Mouse (Mus musculus) heart, embryonic 16.5 days (tissue): ENCODE measurements at regions not wholly inside any gene's neighbourhood (a gene's known extent, or its start where the extent isn't known, plus 50 kb on each side); places are given as distances from the start of the nearest gene placed in this dataset.

Experiments
- ATAC-seq: fragments of 200-750 bp; cut with Nextera tagmentation; replicated peaks from 2 replicates; pipeline ENCODE4 v1.8.0; 2017; ENCODE audit warnings: moderate number of reproducible peaks; ENCODE audit not compliant: insufficient read depth, low FRiP score; ENCODE audit errors: extremely low read depth
- H3K27ac ChIP-seq: fragments of 300-500 bp; sonication (generic); 2 replicates; pipeline ENCODE4 v1.5.1; 2014; ENCODE audit warnings: mild to moderate bottlenecking, low read length, control low read depth, moderate library complexity
- H3K27me3 ChIP-seq: fragments of 300-500 bp; sonication (generic); 2 replicates; pipeline ENCODE4 v1.6.1; 2014; ENCODE audit warnings: low read length, mixed read lengths; ENCODE audit not compliant: control insufficient read depth, insufficient read depth
- H3K36me3 ChIP-seq: fragments of 300-500 bp; sonication (generic); 2 replicates; pipeline ENCODE4 v1.6.1; 2014; ENCODE audit not compliant: control insufficient read depth, insufficient read depth
- H3K4me1 ChIP-seq: fragments of 300-500 bp; sonication (generic); 2 replicates; pipeline ENCODE4 v1.6.1; 2014; ENCODE audit warnings: low read length, mixed read lengths; ENCODE audit not compliant: control insufficient read depth, insufficient read depth
- H3K4me2 ChIP-seq: fragments of 300-500 bp; sonication (generic); 2 replicates; pipeline ENCODE4 v1.6.1; 2014; ENCODE audit warnings: low read depth, mild to moderate bottlenecking, control low read depth, low read length
- H3K4me3 ChIP-seq: fragments of 300-500 bp; sonication (generic); 2 replicates; pipeline ENCODE4 v1.5.1; 2014; ENCODE audit warnings: mild to moderate bottlenecking, control low read depth, low read length
- H3K9ac ChIP-seq: fragments of 300-500 bp; sonication (generic); 2 replicates; pipeline ENCODE4 v1.6.1; 2014; ENCODE audit warnings: low read length, control low read depth
- H3K9me3 ChIP-seq: fragments of 300-500 bp; sonication (generic); replicated peaks from 2 replicates; pipeline ENCODE4 v1.6.1; 2016; ENCODE audit warnings: low read length; ENCODE audit not compliant: control insufficient read depth
- WGBS: fragments of 180-500 bp; shearing (Covaris S2); extraction: QIAGEN DNeasy Blood & Tissue Kit; methylation state at CpG from one replicate; pipeline ENCODE4 v1.1.7; 2014; 5-methylcytosine and 5-hydroxymethylcytosine counted together

DNA sequence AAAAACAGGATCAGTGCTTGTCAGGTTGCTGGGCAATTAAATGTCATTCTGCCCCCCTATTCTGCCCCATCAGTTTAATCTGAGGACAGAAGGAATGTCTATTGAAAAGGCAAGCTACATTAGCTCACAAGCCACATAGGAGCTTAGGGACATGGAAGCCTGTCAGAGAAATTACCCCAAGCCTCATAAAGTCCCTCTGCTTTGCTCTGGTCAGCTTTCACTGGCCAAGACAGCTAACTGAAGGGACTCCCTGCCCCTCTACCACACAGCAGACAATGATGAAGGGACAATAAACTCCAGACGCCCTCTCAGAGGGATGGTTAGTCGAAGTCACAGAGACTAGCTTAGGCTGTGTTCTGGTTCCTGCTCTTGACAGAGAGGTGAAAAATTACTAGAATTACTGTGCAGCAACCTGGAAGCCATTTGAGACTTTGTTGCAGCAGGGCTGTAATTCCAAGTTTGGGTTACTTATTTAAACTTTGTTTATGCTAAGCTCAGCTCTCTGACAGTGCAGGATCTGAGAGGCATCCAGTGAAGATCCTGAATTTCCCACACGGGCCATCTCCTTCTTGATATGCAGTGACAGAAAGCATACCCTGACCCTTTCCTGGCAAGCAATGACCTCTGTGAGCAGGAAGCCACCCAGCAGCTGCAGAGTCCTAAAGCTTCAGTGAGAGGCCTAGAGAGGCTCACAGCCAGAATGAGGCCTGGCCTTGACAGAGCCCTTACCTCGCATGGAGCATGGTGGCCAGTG, 95.2 kb upstream of the Tmtc1 start:
- 0 out of 2 replicates have a peak, but pooled peaks cover 3% of the 10 kb centered on the region for H3K9me3 ChIP-seq
- WGBS, result 53% methylated on average over 4 of the region's 4 CpGs
- no peak for ATAC-seq
- H3K4me1 ChIP-seq, result no peaks in the 10 kb centered on the region; the same call in 1 of the 2 replicates
- no peaks in the 10 kb centered on the region for H3K27me3 ChIP-seq
- no peak overlapping the region for H3K27ac ChIP-seq
- H3K36me3 ChIP-seq, result no peaks in the 10 kb centered on the region
- H3K4me2 ChIP-seq, result no peak overlapping the region
- H3K9ac ChIP-seq, result no peak overlapping the region
- no peak overlapping the region for H3K4me3 ChIP-seq

- H3K9me3 ChIP-seq, result 0 out of 2 replicates have a peak, but pooled peaks cover 3% of the 10 kb centered on the region
- H3K4me3 ChIP-seq, result no peak overlapping the region
- no peaks in the 10 kb centered on the region; the same call in 1 of the 2 replicates for H3K4me1 ChIP-seq
- no peak overlapping the region for H3K9ac ChIP-seq
- no peaks in the 10 kb centered on the region for H3K36me3 ChIP-seq
- 70% methylated on average over 4 of the region's 4 CpGs for WGBS
- no peaks in the 10 kb centered on the region for H3K27me3 ChIP-seq
- ATAC-seq, result no peak
- H3K27ac ChIP-seq, result no peak overlapping the region
- no peak overlapping the region for H3K4me2 ChIP-seq
Observed at GRCm38 (mm10) chr6:148534364-148534763, 90.2 kb upstream of the Tmtc1 start.

DNA sequence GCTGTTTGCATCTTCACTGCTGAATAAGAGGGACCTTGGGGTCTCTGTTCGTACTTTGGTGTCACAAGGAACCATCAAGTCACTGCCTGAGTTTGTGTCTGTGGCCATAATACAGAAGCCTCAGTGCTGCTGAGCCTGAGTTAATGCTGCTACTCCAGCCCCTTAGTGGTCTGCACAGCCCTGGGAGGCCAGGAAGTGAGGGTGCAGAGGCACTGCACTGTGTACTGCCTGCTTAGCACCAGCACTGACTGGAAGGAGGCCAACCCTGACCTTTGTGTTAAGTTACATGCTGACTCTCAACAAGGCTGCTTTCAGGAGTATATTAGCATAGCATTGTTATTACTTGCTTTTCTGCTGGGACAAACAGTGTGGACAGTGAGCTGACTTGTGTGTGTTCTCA, 86.9 kb upstream of the Tmtc1 start:
- ATAC-seq, result no peak
- no peaks in the 10 kb centered on the region for H3K27me3 ChIP-seq
- H3K9me3 ChIP-seq, result 0 out of 2 replicates have a peak, but pooled peaks cover 3% of the 10 kb centered on the region
- WGBS, result 91% methylated on average over 1 of the region's 1 CpGs
- H3K4me2 ChIP-seq, result no peak overlapping the region
- H3K4me1 ChIP-seq, result no peaks in the 10 kb centered on the region
- no peak overlapping the region for H3K9ac ChIP-seq
- H3K27ac ChIP-seq, result no peak overlapping the region
- H3K36me3 ChIP-seq, result no peaks in the 10 kb centered on the region
- no peak overlapping the region for H3K4me3 ChIP-seq

GRCm38 (mm10) chr6:148528611-148529010, 84.4 kb upstream of the Tmtc1 start:
- H3K9me3 ChIP-seq, result no peaks in the 10 kb centered on the region

GRCm38 (mm10) chr6:148522893-148523292, 78.7 kb upstream of the Tmtc1 start:
- WGBS, result 52% methylated on average over 1 of the region's 1 CpGs
- H3K27me3 ChIP-seq, result no peaks in the 10 kb centered on the region
- ATAC-seq, result no peak
- H3K4me3 ChIP-seq, result no peak overlapping the region
- H3K4me2 ChIP-seq, result no peak overlapping the region
- no peaks in the 10 kb centered on the region for H3K4me1 ChIP-seq
- H3K27ac ChIP-seq, result no peak overlapping the region
- no peaks in the 10 kb centered on the region for H3K36me3 ChIP-seq
- H3K9me3 ChIP-seq, result no peaks in the 10 kb centered on the region
- no peak overlapping the region for H3K9ac ChIP-seq

More at GRCm38 (mm10) chr6:148528611-148529010, 84.4 kb upstream of the Tmtc1 start:
- no peak for ATAC-seq
- WGBS, result 86% methylated on average over 2 of the region's 2 CpGs
- no peak overlapping the region for H3K4me3 ChIP-seq
- no peak overlapping the region for H3K4me2 ChIP-seq
- no peaks in the 10 kb centered on the region for H3K4me1 ChIP-seq
- no peaks in the 10 kb centered on the region for H3K27me3 ChIP-seq
- H3K36me3 ChIP-seq, result no peaks in the 10 kb centered on the region
- no peak overlapping the region for H3K9ac ChIP-seq
- H3K27ac ChIP-seq, result no peak overlapping the region

DNA sequence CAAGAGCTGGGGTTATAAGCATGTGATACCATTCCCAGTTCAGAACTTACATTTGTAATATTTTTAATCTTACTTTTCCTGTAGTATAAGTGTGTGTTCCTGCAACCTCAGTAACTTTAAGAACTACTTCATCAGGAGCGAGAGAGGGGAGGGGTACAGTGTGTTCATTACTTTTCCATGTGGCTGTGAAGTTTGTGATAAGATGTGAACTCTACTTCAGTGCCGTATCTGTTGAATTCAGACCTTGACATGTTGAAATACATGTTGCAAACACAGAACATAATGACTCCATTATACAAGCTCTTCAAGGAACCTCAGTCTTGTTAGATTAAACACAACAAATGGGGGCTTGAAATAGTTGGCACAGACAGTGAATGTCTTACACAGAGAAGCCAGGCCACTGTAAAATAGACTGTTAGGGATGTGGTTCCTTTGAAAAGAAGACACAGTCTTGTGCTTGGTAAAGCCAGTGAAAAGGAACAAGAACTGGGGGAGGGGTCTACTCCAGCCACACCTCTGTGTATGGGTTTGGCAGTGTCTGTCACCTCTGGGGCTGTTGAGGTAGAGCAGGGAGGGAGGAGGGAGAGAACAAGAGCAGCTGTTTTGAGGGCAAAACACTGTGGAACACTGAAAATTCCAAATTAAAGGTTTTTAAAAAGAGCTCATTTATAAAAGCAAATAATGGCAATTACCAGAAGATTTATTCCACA, 73.5 kb upstream of the Tmtc1 start:
- no peak overlapping the region for H3K27ac ChIP-seq

DNA sequence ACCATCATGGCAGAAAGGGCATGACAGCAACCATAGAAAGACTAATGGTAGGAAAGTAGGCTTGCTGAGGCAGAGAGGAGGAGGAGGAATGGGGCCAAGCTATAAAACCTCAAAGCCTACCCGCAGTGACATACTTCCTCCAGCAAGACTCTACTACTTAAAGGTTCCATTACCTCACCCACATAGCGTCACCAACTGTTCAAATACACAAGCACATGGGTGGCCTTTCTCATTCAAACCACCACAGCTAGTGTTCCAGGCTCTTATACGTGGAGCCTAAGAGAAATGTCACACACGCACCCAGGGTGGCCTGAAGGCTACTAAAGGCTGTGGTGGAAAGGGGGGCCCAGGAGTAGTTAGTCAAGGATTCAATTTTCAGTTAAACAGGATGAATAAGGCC, 72.5 kb upstream of the Tmtc1 start:
- Histone ChIP-seq H3K9ac (no peak overlapping the region), H3K9me3 (no peaks in the 10 kb centered on the region), H3K4me1 (peaks cover 12% of the 10 kb centered on the region), H3K27ac (no peak overlapping the region), H3K36me3 (no peaks in the 10 kb centered on the region), H3K27me3 (no peaks in the 10 kb centered on the region), H3K4me2 (no peak overlapping the region), H3K4me3 (no peak overlapping the region)
- WGBS, result 77% methylated on average over 4 of the region's 4 CpGs
- ATAC-seq, result no peak

More for the DNA sequence above, 73.5 kb upstream of the Tmtc1 start:
- no peaks in the 10 kb centered on the region for H3K36me3 ChIP-seq
- no peak overlapping the region for H3K4me3 ChIP-seq
- no peak overlapping the region for H3K9ac ChIP-seq
- ATAC-seq, result no peak
- H3K4me1 ChIP-seq, result peaks cover 12% of the 10 kb centered on the region
- H3K9me3 ChIP-seq, result no peaks in the 10 kb centered on the region
- H3K4me2 ChIP-seq, result no peak overlapping the region
- no peaks in the 10 kb centered on the region for H3K27me3 ChIP-seq
- WGBS, result 48% methylated on average over 2 of the region's 2 CpGs

DNA sequence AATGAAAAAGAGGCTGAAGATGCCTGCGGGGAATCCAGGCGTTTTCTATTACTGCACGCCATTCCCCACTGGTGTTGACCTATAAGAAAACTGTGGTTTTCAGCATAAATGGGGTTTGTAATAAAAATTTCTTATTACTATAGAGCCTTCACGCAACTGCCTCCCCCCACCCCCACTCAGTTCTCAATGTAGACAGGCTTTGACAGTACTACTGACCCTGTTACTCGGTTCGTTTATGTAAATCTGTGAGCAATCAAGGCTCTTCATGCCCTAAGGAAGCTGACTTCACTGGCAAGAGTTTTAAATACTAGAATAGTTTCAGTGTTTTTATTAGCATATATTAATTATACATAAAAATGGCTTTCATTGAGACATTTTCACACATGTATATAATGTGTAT, 70.9 kb upstream of the Tmtc1 start:
- Histone ChIP-seq H3K27ac (no peak overlapping the region), H3K4me3 (no peak overlapping the region), H3K27me3 (no peaks in the 10 kb centered on the region), H3K36me3 (no peaks in the 10 kb centered on the region), H3K9me3 (no peaks in the 10 kb centered on the region), H3K9ac (no peak overlapping the region), H3K4me1 (peaks cover 12% of the 10 kb centered on the region), H3K4me2 (no peak overlapping the region)
- no peak for ATAC-seq
- 88% methylated on average over 6 of the region's 6 CpGs for WGBS

GRCm38 (mm10) chr6:148514645-148515044, 70.5 kb upstream of the Tmtc1 start:
- H3K27ac ChIP-seq, result no peak overlapping the region
- no peaks in the 10 kb centered on the region for H3K27me3 ChIP-seq
- 70% methylated on average over 1 of the region's 1 CpGs for WGBS
- H3K4me2 ChIP-seq, result no peak overlapping the region
- H3K4me3 ChIP-seq, result no peak overlapping the region
- no peaks in the 10 kb centered on the region for H3K9me3 ChIP-seq
- ATAC-seq, result no peak
- H3K4me1 ChIP-seq, result peaks cover 12% of the 10 kb centered on the region
- no peak overlapping the region for H3K9ac ChIP-seq
- no peaks in the 10 kb centered on the region for H3K36me3 ChIP-seq
